Comparison of ENCODE assay signal across 8 mouse cellular contexts in genomic region chr2:153593186-153593585, GRCm38 (mm10). TPM values are rescaled to one million over a fixed set of nuclear protein-coding genes. Genes with fewer than 3 reads are reported as not detected.
DNase-seq lines count a peak whose midpoint lies in the region; TF ChIP-seq lines count a peak whose summit lies in the region.

No protein-coding gene starts in this region.

- no peak overlapping the region for H3K4me3 ChIP-seq in heart, embryonic 10.5 days
- H3K4me3 ChIP-seq in left cerebral cortex, adult 2 months: no peak overlapping the region
- no peak overlapping the region for H3K4me3 ChIP-seq in lung, adult 2 months (replicated peaks; ENCODE audit: extremely low read depth, low read depth, low read length)

- intact Hi-C loops in left cerebral cortex, adult 2 months (cut with DNase I): no loop called here

- H3K9me3 ChIP-seq in heart, embryonic 10.5 days: no peaks in the 10 kb centered on the region

- 0 out of 2 replicates have a peak overlapping the region, but pooled peaks have one; percentile 2 for H3K27ac ChIP-seq in heart, embryonic 10.5 days
- H3K27ac ChIP-seq in left cerebral cortex, adult 2 months: no peak overlapping the region

- no peaks in the 10 kb centered on the region for H3K36me3 ChIP-seq in heart, embryonic 10.5 days

- DNase-seq in heart, embryonic 10.5 days (ENCODE audit: low spot score): no peak
- no peak for DNase-seq in heart, adult 18-20 months
- peak; percentile 44 for DNase-seq in right cerebral cortex, postnatal 4 days
- DNase-seq in right cerebral cortex, postnatal 25 days: no peak
- DNase-seq in kidney, postnatal 14 days: peak; percentile 48
- DNase-seq in lung, postnatal 10 days: no peak
- DNase-seq in left cerebral cortex, adult 2 months (ENCODE audit: extremely low spot score in 1 of 2, low spot score in 2 of 2): no peak
- no peak for DNase-seq in lung, adult 2 months

- WGBS in heart, embryonic 10.5 days: 52% methylated on average over 9 of the region's 9 CpGs
- WGBS in lung, adult 2 months: 58% methylated on average over 9 of the region's 9 CpGs

- no peak for TF ChIP-seq CTCF in left cerebral cortex, adult 2 months (IDR thresholded peaks at IDR 0.05)
- no peak for TF ChIP-seq CTCF in lung, adult 2 months (IDR thresholded peaks at IDR 0.05; ENCODE audit: insufficient read depth, low read length)

- no peak for TF ChIP-seq POLR2A in lung, adult 2 months (IDR thresholded peaks at IDR 0.05; ENCODE audit: borderline replicate concordance, extremely low read depth, low read depth, low read length)

- H3K4me1 ChIP-seq in heart, embryonic 10.5 days: peaks cover 25% of the 10 kb centered on the region
- H3K4me1 ChIP-seq in lung, adult 2 months (ENCODE audit: control insufficient read depth, insufficient read depth, low read length): no peaks in the 10 kb centered on the region

- 0 out of 2 replicates have a peak, but pooled peaks cover 3% of the 10 kb centered on the region for H3K27me3 ChIP-seq in heart, embryonic 10.5 days (ENCODE audit: insufficient read depth, poor library complexity, severe bottlenecking)

RNA-seq across cellular contexts. Expression of gene Commd7, which starts 39.4 kb away (rescaled TPM):
- 64.8 and 68.6 TPM in 2 replicates for polyA plus RNA-seq in heart, embryonic 10.5 days (2016; fragmentation: Nextera tagmentation; extraction: Ambion mirVana)
- 10 to 100 TPM; 15.3 to 15.8 TPM for total RNA-seq in heart, adult 18-20 months (2021)
- total RNA-seq in left cerebral cortex, adult 2 months (2021): 10 to 100 TPM; 26.2 to 27.1 TPM
- polyA plus RNA-seq in lung, adult 2 months (2012; rRNA removed): 15.0 and 20.5 TPM in 2 replicates

RNA-seq across cellular contexts. Expression of gene Dnmt3b, which starts 56.1 kb away (rescaled TPM):
- polyA plus RNA-seq in heart, embryonic 10.5 days (2016; fragmentation: Nextera tagmentation; extraction: Ambion mirVana): 10.2 and 17.0 TPM in 2 replicates
- total RNA-seq in heart, adult 18-20 months (2021): 1 to 10 TPM in 1 of 2 experiments, under 1 TPM in 1; 0.57 to 1.1 TPM
- total RNA-seq in left cerebral cortex, adult 2 months (2021): 1 to 10 TPM; 1.1 to 1.6 TPM
- 2.0 and 3.3 TPM in 2 replicates for polyA plus RNA-seq in lung, adult 2 months (2012; rRNA removed)

Comparison
In these comparisons a context has a peak if more than half of its experiments do, and no peak if none do; other contexts are left out.
1. DNase-seq: peak in right cerebral cortex, postnatal 4 days (single experiment) and kidney, postnatal 14 days (single experiment); none in heart, embryonic 10.5 days (single experiment), heart, adult 18-20 months (0 of 2), right cerebral cortex, postnatal 25 days (single experiment), lung, postnatal 10 days (single experiment), left cerebral cortex, adult 2 months (0 of 2) and lung, adult 2 months (single experiment).